Mouse (Mus musculus): ENCODE results near the gene Fut11.

GRCm38 (mm10) chr14:20746935-20747334 is 52.2 kb downstream of the Fut11 start:
- no peak for TF ChIP-seq MAFK (IDR thresholded peaks at IDR 0.05; ENCODE audit: borderline replicate concordance, low read depth, low read length)
- no peak for TF ChIP-seq POLR2A (IDR thresholded peaks at IDR 0.05; ENCODE audit: control insufficient read depth in 1 of 2, insufficient read depth in 1 of 2, low read depth in 1 of 2, low read length in 2 of 2, poor library complexity in 1 of 2)

Data from MEL (cell line).